Mouse (Mus musculus): ENCODE measurements around the gene Dnajb12.

The Dnajb12 gene

GRCm38 (mm10) chr10:59918111-59918510, 38.8 kb downstream of the Dnajb12 start:
- no peak for DNase-seq (ENCODE audit: low spot score in 2 of 2)

- no peak for DNase-seq (ENCODE audit: low spot score in 2 of 2)
These were observed 40.3 kb downstream of the Dnajb12 start for GRCm38 (mm10) chr10:59919494-59920181.

GRCm38 (mm10) chr10:59920485-59920809, 41.1 kb downstream of the Dnajb12 start:
- no peak for DNase-seq (ENCODE audit: low spot score in 2 of 2)

- peak in 1 of 2 experiments; percentile 32 for DNase-seq (ENCODE audit: low spot score in 2 of 2)
These were observed 41.7 kb downstream of the Dnajb12 start for GRCm38 (mm10) chr10:59920810-59921681.

- DNase-seq (ENCODE audit: low spot score in 2 of 2), result no peak
These were observed 44.1 kb downstream of the Dnajb12 start for GRCm38 (mm10) chr10:59923493-59923892.

- no peak for DNase-seq (ENCODE audit: low spot score in 2 of 2)
These were observed 44.9 kb downstream of the Dnajb12 start for GRCm38 (mm10) chr10:59924305-59924704.

- DNase-seq (ENCODE audit: low spot score in 2 of 2), result no peak
These were observed 49.8 kb downstream of the Dnajb12 start for GRCm38 (mm10) chr10:59929205-59929604.

GRCm38 (mm10) chr10:59930996-59931395, 51.6 kb downstream of the Dnajb12 start:
- DNase-seq (ENCODE audit: low spot score in 2 of 2), result no peak

GRCm38 (mm10) chr10:59932521-59932920, 53.2 kb downstream of the Dnajb12 start:
- DNase-seq (ENCODE audit: low spot score in 2 of 2), result no peak

GRCm38 (mm10) chr10:59934039-59934438, 54.7 kb downstream of the Dnajb12 start:
- no peak for DNase-seq (ENCODE audit: low spot score in 2 of 2)

GRCm38 (mm10) chr10:59936058-59936856, 56.9 kb downstream of the Dnajb12 start:
- no peak for DNase-seq (ENCODE audit: low spot score in 2 of 2)

GRCm38 (mm10) chr10:59938662-59939061, 59.3 kb downstream of the Dnajb12 start:
- no peak for DNase-seq (ENCODE audit: low spot score in 2 of 2)

- no peak for DNase-seq (ENCODE audit: low spot score in 2 of 2)
These were observed 59.7 kb downstream of the Dnajb12 start for GRCm38 (mm10) chr10:59939081-59939480.

- no peak for DNase-seq (ENCODE audit: low spot score in 2 of 2)
These were observed 63.0 kb downstream of the Dnajb12 start for GRCm38 (mm10) chr10:59942281-59942846.

GRCm38 (mm10) chr10:59942847-59943420, 63.6 kb downstream of the Dnajb12 start:
- peak in 1 of 2 experiments; percentile 64 for DNase-seq (ENCODE audit: low spot score in 2 of 2)

GRCm38 (mm10) chr10:59943421-59943989, 64.1 kb downstream of the Dnajb12 start:
- no peak for DNase-seq (ENCODE audit: low spot score in 2 of 2)

- no peak for DNase-seq (ENCODE audit: low spot score in 2 of 2)
These were observed 66.1 kb downstream of the Dnajb12 start for GRCm38 (mm10) chr10:59945416-59945815.

- no peak for DNase-seq (ENCODE audit: low spot score in 2 of 2)
These were observed 67.0 kb downstream of the Dnajb12 start for GRCm38 (mm10) chr10:59946362-59946761.

- DNase-seq (ENCODE audit: low spot score in 2 of 2), result no peak
These were observed 68.1 kb downstream of the Dnajb12 start for GRCm38 (mm10) chr10:59947296-59948073.

All from frontal cortex, postnatal 25 days (tissue).